Mouse (Mus musculus): ENCODE data around the gene Slc7a1. TPM values are rescaled to one million over a fixed set of nuclear protein-coding genes. Genes with fewer than 3 reads are reported as not detected.

Slc7a1 gene
- polyA plus RNA-seq, 1 experiment from 2014 or later = 21.8 TPM

DNA sequence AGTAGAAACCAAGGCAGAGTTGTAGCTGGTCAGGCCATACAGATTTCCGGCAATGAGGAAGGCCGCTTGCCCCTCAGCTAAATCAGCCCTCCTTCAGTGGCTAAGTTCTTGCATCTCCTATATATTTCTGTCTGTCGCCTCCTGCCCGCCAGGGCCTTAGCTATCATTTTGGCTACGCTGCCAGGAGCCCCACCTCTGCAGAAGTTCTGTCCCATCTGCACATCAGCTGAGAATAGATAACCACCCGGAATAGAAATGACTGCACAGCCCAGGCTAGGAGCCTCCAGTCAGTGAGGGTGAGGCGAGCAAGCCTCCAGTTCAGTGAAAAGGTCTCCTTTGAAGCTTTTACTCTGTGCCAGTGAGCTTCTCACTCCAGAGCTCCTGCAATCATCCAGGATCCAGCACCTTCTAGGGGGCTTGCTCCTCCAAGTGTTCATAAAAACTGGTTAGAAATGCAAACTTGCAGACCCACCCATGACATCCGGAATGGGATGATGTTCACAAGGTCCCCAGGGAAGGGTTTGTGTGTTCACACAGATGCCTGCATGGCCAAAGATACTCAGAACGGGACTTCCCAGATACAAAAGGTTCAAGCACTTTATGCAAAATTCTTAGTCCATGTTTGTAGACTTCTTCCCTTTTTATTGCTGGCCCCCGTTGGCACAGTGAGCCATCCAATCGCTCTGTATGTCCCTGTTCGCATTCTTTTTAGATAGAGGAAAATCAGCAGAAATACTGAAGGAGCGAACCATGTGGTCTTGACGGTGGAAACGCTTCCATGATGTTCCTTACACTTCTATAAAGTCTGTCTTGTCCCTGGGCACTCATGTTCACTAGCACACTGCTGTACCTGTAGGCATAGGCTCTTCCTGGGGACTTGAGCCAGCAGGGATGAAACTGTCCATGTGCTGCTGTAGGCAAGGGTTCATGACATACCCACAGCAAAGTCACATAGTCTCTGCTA lies 10.4 kb downstream of the Slc7a1 start:
- Histone ChIP-seq H3K4me2 (replicated peaks) (no peak overlapping the region), H3K27me3 (replicated peaks) (no peaks in the 10 kb centered on the region), H3K27ac (no peak overlapping the region), H3K4me1 (no peaks in the 10 kb centered on the region), H3K9ac (no peak overlapping the region), H3K9me3 (no peaks in the 10 kb centered on the region), H3K4me3 (no peak overlapping the region), H3K36me3 (no peaks in the 10 kb centered on the region)
- no peak for ATAC-seq (ENCODE audit: low FRiP score, low read depth)
- 94% methylated on average over 15 of the region's 15 CpGs for WGBS

DNA sequence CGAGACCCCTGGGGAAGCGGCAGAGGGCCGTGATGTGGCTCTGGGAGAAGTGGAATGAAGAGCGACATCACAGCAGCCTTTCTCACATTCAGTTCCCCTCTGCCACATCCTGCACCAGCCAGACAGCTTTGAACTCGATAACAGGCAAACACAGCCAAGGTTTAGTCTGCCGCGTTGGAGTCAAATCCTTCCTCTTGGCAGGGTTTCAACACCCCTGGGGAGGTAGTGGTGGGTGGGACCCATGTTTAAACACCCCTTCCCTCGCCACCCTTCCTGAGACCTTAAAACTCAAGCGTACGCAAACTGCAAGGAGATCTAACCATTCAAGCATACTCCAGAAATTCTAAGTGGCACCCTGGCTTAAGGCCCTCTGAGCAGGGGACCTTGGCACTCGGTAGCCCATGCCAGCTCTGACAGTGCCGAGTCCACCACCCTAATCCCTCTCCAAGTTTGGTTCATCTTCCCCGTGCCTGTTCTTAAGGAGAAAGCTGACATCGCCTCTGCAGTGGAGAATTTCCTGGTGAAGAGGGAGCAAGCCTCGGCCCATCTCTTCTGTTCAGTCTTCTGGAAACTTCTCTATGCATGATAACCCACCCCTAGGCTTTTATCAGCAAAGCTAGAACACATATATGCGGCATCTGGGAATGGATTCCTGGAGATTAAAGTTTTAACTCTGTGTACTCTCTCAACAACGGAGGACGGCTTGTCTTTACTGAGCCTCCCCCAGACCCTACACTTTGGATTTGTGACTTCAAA lies 11.3 kb downstream of the Slc7a1 start:
- no peaks in the 10 kb centered on the region for H3K9me3 ChIP-seq
- no peaks in the 10 kb centered on the region for H3K36me3 ChIP-seq
- no peak overlapping the region for H3K9ac ChIP-seq
- H3K27me3 ChIP-seq (replicated peaks) = no peaks in the 10 kb centered on the region
- no peak for ATAC-seq (ENCODE audit: low FRiP score, low read depth)
- H3K4me1 ChIP-seq = no peaks in the 10 kb centered on the region
- WGBS = 94% methylated on average over 18 of the region's 18 CpGs
- H3K4me3 ChIP-seq = no peak overlapping the region
- H3K27ac ChIP-seq = no peak overlapping the region
- H3K4me2 ChIP-seq (replicated peaks) = no peak overlapping the region

DNA sequence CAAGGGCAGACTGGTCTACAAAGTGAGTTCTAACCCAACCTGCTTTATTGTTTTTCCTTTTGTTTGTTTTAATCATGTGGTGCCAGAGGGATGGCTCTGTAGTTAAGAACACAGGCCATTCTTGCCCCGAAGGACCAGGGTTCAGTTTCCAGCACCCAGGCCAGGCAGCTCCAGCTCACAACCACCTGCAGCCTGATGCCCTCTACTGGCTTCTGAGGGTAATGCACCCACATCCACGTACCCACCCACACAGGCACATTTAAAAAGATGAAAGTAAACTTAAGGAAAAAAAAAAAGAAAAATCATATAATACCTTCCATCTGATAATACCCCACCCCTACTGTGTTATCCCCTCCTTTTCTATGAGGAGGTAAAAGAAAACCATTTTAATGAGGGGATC lies 11.9 kb downstream of the Slc7a1 start:
- Histone ChIP-seq H3K4me2 (replicated peaks) (no peak overlapping the region), H3K36me3 (no peaks in the 10 kb centered on the region), H3K27me3 (replicated peaks) (no peaks in the 10 kb centered on the region), H3K4me3 (no peak overlapping the region), H3K9me3 (no peaks in the 10 kb centered on the region), H3K9ac (no peak overlapping the region), H3K27ac (no peak overlapping the region), H3K4me1 (no peaks in the 10 kb centered on the region)
- ATAC-seq (ENCODE audit: low FRiP score, low read depth) = no peak
- WGBS = 100% methylated on average over 2 of the region's 2 CpGs

DNA sequence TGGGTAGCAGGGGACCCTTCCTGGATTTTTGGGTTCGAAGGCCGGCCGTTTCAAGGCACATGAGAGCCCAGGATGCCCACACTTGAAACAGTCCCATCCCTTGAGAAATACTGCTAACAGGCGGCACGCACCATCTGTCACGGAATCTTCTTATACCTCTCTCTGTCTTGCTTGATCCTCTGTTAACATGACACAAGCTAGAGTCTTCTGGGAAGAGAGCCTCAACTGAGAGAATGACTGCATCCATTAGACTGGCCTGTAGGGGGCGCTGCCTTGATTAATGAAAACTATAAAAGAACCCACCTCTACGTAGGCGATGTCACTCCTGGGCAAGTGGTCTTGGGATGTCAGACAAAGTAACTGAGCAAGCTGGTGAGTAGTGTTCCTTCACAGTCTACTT lies 13.2 kb downstream of the Slc7a1 start:
- no peak overlapping the region for H3K4me3 ChIP-seq
- H3K36me3 ChIP-seq = no peaks in the 10 kb centered on the region; the same call in 1 of the 2 replicates
- ATAC-seq (ENCODE audit: low FRiP score, low read depth) = no peak
- WGBS = 86% methylated on average over 9 of the region's 9 CpGs
- no peaks in the 10 kb centered on the region for H3K9me3 ChIP-seq
- H3K4me2 ChIP-seq (replicated peaks) = no peak overlapping the region
- H3K4me1 ChIP-seq = no peaks in the 10 kb centered on the region
- H3K9ac ChIP-seq = no peak overlapping the region
- no peaks in the 10 kb centered on the region for H3K27me3 ChIP-seq (replicated peaks)
- H3K27ac ChIP-seq = no peak overlapping the region

DNA sequence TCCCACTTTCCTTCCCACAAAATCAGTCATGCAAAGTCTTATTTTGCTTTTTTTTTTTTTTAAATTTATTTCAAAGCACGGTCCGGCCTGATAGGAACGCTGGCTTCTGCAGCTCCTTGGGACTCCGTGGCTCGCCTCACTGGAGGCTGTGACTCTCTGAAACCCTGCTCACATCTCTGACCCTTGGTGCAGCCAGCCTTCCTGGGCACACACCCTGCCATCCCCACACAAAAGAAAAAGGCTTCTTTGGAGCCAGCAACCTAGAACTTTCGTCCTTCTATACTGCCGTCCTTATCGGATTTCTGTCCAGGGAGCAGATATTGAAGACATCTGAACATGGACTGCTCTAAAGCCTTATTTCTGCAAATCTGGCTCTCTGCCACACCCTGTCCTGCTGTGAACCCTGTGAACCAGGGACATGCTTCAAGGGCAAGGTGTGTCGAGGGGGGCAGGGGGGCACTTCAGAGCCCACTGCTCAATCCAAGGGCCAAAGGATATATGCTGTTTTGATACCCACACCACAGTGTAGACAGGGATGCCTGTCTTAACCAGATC lies 15.1 kb downstream of the Slc7a1 start:
- 89% methylated on average over 9 of the region's 9 CpGs for WGBS

DNA sequence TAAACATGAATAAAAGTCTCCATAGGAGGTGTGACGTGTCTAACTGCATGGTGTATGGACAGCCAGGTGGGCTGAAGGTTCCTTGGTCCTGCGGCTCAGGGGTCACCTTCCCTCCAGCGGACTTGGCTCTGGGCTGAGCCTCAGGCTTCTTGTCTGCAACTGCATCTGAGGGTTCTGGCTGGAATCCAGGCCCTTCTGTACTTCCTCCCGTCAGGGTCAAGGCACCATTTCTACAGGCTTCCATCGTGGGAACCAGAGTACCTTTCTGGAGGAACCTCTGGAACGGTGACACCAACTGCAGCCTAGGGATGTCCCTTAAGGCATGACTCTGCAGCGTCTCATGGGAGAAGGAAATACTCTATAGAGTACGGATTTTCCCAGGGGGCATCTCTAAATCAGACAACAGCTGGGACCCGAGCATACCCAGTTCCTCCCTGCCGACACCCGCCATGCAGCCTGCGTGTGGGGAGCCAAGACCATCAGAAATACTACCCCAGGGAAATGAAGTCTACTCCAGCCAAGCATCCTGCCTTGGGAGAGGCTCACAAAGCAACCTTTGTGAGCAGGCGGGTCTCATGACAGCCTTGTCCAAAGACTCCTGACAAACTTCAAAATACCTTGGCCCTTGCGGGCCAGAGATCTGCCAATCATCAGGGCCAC lies 15.7 kb downstream of the Slc7a1 start:
- Histone ChIP-seq H3K4me1 (no peaks in the 10 kb centered on the region), H3K4me2 (replicated peaks) (no peak overlapping the region), H3K27ac (no peak overlapping the region), H3K36me3 (no peaks in the 10 kb centered on the region; the same call in 1 of the 2 replicates), H3K9ac (no peak overlapping the region), H3K27me3 (replicated peaks) (no peaks in the 10 kb centered on the region), H3K4me3 (no peak overlapping the region), H3K9me3 (no peaks in the 10 kb centered on the region)
- 77% methylated on average over 14 of the region's 14 CpGs for WGBS
- ATAC-seq (ENCODE audit: low FRiP score, low read depth) = no peak

More for the DNA sequence above, 15.1 kb downstream of the Slc7a1 start:
- no peak for ATAC-seq (ENCODE audit: low FRiP score, low read depth)
- Histone ChIP-seq H3K27ac (no peak overlapping the region), H3K4me1 (no peaks in the 10 kb centered on the region), H3K4me3 (no peak overlapping the region), H3K4me2 (replicated peaks) (no peak overlapping the region), H3K9me3 (no peaks in the 10 kb centered on the region), H3K36me3 (no peaks in the 10 kb centered on the region; the same call in 1 of the 2 replicates), H3K27me3 (replicated peaks) (no peaks in the 10 kb centered on the region), H3K9ac (no peak overlapping the region)

DNA sequence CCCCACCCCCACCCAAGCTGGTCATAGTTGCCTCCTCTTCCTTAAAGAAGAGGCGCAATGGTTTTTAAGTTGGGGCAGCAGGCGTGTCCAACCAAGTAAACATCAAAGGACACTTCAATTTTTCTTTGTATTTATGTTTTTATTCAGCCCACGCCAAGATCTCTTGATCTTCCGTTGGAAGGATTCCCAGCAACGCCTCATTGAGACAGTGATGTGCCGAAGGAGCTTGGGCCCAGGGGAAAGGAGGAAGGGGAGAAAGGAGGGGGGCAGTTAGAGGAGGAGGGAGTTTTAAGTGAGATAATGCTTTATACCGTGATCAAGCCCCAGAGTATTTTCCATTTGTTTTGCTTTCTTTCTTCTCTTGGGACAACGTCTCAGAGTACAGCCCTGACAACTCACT lies 18.6 kb downstream of the Slc7a1 start:
- no peak overlapping the region for H3K9ac ChIP-seq
- peaks cover 4% of the 10 kb centered on the region for H3K36me3 ChIP-seq
- no peak for ATAC-seq (ENCODE audit: low FRiP score, low read depth)
- H3K9me3 ChIP-seq = 0 out of 2 replicates have a peak, but pooled peaks cover 6% of the 10 kb centered on the region
- H3K27me3 ChIP-seq (replicated peaks) = no peaks in the 10 kb centered on the region
- H3K27ac ChIP-seq = no peak overlapping the region
- H3K4me2 ChIP-seq (replicated peaks) = no peak overlapping the region
- H3K4me3 ChIP-seq = no peak overlapping the region
- 86% methylated on average over 8 of the region's 8 CpGs for WGBS
- H3K4me1 ChIP-seq = no peaks in the 10 kb centered on the region

DNA sequence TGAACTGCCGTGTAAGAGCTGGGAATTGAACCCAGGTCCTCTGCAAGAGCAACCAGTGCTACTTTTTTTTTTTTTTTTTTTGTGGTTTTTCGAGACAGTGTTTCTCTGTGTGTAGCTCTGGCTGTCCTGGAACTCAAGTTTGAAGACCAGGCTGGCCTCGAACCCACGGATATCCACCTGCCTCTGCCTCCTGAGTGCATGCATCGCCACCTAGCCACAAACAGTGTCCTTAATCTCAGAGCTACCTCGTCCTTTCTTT lies 19.5 kb downstream of the Slc7a1 start:
- 0 out of 2 replicates have a peak, but pooled peaks cover 6% of the 10 kb centered on the region for H3K9me3 ChIP-seq
- no peak overlapping the region for H3K4me2 ChIP-seq (replicated peaks)
- ATAC-seq (ENCODE audit: low FRiP score, low read depth) = no peak
- H3K27me3 ChIP-seq (replicated peaks) = no peaks in the 10 kb centered on the region
- H3K36me3 ChIP-seq = peaks cover 11% of the 10 kb centered on the region
- H3K4me3 ChIP-seq = no peak overlapping the region
- H3K27ac ChIP-seq = no peak overlapping the region
- H3K9ac ChIP-seq = no peak overlapping the region
- 95% methylated on average over 6 of the region's 6 CpGs for WGBS
- H3K4me1 ChIP-seq = no peaks in the 10 kb centered on the region

DNA sequence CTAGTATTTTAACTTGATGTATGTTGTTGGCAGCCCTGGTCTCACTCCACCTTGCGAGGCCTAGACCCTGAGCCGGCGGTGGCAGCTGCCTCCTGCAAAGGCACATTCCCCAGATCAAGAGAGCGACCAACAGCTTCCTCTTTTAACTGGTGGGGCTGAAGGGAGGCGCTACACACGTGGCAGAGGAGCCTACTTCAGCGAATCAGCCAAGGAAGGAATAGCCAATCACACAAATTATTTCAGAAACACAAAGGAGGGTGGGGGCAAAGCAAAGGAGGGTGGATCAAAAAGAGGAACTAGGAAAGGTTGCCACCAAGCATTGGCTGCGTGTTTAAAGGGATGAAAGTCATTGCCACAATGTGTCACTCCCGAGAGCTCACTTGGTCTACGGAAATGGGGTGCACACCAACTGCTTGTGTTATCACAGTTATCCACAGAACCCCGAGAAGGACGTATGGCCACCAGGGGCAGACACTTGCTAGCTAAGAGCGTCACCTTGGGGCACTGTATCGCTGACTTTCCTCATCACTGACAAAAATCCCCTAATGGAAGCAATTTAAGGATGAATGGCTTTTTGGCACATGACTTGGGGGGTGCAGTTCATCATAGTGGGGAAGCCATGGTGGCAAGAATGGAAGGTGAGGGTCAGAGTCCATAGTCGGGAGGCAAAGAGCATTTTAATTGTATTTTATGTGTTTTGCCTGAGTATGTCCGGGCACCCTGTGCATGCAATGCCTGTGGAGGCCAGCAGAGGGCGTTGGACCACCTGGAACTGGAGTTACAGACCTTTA lies 20.1 kb downstream of the Slc7a1 start:
- Histone ChIP-seq H3K4me2 (replicated peaks) (no peak overlapping the region), H3K9me3 (0 out of 2 replicates have a peak, but pooled peaks cover 6% of the 10 kb centered on the region), H3K4me3 (no peak overlapping the region), H3K4me1 (no peaks in the 10 kb centered on the region), H3K27ac (no peak overlapping the region), H3K27me3 (replicated peaks) (no peaks in the 10 kb centered on the region), H3K9ac (no peak overlapping the region), H3K36me3 (peaks cover 11% of the 10 kb centered on the region)
- WGBS = 90% methylated on average over 17 of the region's 17 CpGs
- ATAC-seq (ENCODE audit: low FRiP score, low read depth) = no peak

DNA sequence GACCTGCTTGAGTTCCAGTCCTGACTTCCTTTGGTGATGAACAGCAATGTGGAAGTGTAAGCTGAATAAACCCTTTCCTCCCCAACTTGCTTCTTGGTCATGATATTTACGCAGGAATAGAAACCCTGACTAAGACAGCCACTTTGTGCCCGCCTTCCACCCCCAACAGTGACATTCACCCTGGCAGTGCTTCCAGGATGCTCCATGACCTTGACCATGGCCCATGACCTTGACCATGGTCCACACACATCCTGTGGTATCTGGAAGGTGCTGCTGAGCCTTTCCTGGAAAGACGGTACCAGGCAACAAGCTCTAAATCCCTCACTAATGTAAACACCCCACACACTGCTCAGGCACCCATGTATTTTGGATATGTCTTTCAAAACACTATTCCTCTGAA lies 21.0 kb downstream of the Slc7a1 start:
- ATAC-seq (ENCODE audit: low FRiP score, low read depth) = no peak
- Histone ChIP-seq H3K4me2 (replicated peaks) (no peak overlapping the region), H3K27ac (no peak overlapping the region), H3K36me3 (peaks cover 11% of the 10 kb centered on the region), H3K4me3 (no peak overlapping the region), H3K9me3 (0 out of 2 replicates have a peak, but pooled peaks cover 6% of the 10 kb centered on the region), H3K27me3 (replicated peaks) (no peaks in the 10 kb centered on the region), H3K9ac (no peak overlapping the region), H3K4me1 (no peaks in the 10 kb centered on the region)
- WGBS = 88% methylated on average over 3 of the region's 3 CpGs

DNA sequence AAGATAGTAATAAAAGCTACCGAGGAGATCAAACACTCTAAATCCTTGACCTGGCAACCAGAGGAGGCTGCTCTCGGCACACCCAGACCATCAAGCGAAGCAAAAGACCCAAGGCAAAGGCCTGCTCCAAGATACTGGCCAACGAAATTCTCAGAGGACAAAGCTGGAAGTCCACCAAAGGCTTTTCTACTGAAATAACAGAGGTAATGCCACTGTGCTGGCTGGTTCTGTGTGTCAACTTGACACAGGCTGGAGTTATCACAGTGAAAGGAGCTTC lies 21.5 kb downstream of the Slc7a1 start:
- Histone ChIP-seq H3K9me3 (0 out of 2 replicates have a peak, but pooled peaks cover 6% of the 10 kb centered on the region), H3K9ac (no peak overlapping the region), H3K4me2 (replicated peaks) (no peak overlapping the region), H3K36me3 (peaks cover 11% of the 10 kb centered on the region), H3K4me1 (no peaks in the 10 kb centered on the region), H3K27me3 (replicated peaks) (no peaks in the 10 kb centered on the region), H3K27ac (no peak overlapping the region), H3K4me3 (no peak overlapping the region)
- no peak for ATAC-seq (ENCODE audit: low FRiP score, low read depth)
- 88% methylated on average over 4 of the region's 4 CpGs for WGBS
